Mouse (Mus musculus) lung, embryonic 16.5 days (tissue): Measurements from ENCODE around the gene Lct. TPM values are rescaled to one million over a fixed set of nuclear protein-coding genes. Genes with fewer than 3 reads are reported as not detected.
"Not testable (repeated sequence)": the region's sequence is repeated elsewhere in the genome, so short reads cannot be mapped to it uniquely, and the experiment has no call there.

Source experiments
- ATAC-seq: fragments of 200-750 bp; cut with Nextera tagmentation; 2 replicates; pipeline ENCODE4 v1.8.0; 2017; ENCODE audit warnings: low read depth, mild to moderate bottlenecking, moderate library complexity
- H3K27ac ChIP-seq: fragments of 300-500 bp; sonication (generic); 2 replicates; pipeline ENCODE4 v1.5.1; 2014; ENCODE audit warnings: mild to moderate bottlenecking, control low read depth, low read length
- H3K27me3 ChIP-seq: fragments of 300-500 bp; sonication (generic); 2 replicates; pipeline ENCODE4 v1.6.1; 2014; ENCODE audit warnings: low read depth, low read length, mixed read lengths; ENCODE audit not compliant: control insufficient read depth, insufficient read depth
- H3K36me3 ChIP-seq: fragments of 300-500 bp; sonication (generic); 2 replicates; pipeline ENCODE4 v1.6.1; 2014; ENCODE audit warnings: low read length; ENCODE audit not compliant: control insufficient read depth, insufficient read depth
- H3K4me1 ChIP-seq: fragments of 300-500 bp; sonication (generic); replicated peaks from 2 replicates; pipeline ENCODE4 v1.6.1; 2014; ENCODE audit warnings: low read length, mixed read lengths; ENCODE audit not compliant: control insufficient read depth, insufficient read depth
- H3K4me2 ChIP-seq: fragments of 300-500 bp; sonication (generic); 2 replicates; pipeline ENCODE4 v1.6.1; 2014; ENCODE audit warnings: low read depth, low read length, control low read depth
- H3K4me3 ChIP-seq: fragments of 300-500 bp; sonication (generic); 2 replicates; pipeline ENCODE4 v1.5.1; 2014; ENCODE audit warnings: mild to moderate bottlenecking, low read length, control low read depth
- H3K9ac ChIP-seq: fragments of 300-500 bp; sonication (generic); 2 replicates; pipeline ENCODE4 v1.6.1; 2014; ENCODE audit warnings: low read length, control low read depth
- H3K9me3 ChIP-seq: fragments of 300-500 bp; sonication (generic); 2 replicates; pipeline ENCODE4 v1.6.1; 2016; ENCODE audit warnings: low read length; ENCODE audit not compliant: control insufficient read depth
- WGBS: fragments of 180-500 bp; shearing (Covaris S2); extraction: QIAGEN DNeasy Blood & Tissue Kit; methylation state at CpG from one replicate; pipeline ENCODE4 v1.1.7; 2014; 5-methylcytosine and 5-hydroxymethylcytosine counted together
- polyA plus RNA-seq: library from polyadenylated mRNA; unstranded; fragments of >200 nt; fragmentation: Nextera tagmentation; extraction: Ambion mirVana; gene quantifications from 2 replicates; pipeline ENCODE4 v1.2.1, GENCODE M21; 2015

The Lct gene
- polyA plus RNA-seq, 1 experiment from 2014 or later, result 0.09 TPM

- Histone ChIP-seq H3K36me3 (peaks cover 26% of the 10 kb centered on the region), H3K4me2 (peak overlapping the region; percentile 76), H3K4me1 (peaks cover 27% of the 10 kb centered on the region), H3K27ac (0 out of 2 replicates have a peak overlapping the region, but pooled peaks have one; percentile 25), H3K4me3 (peak overlapping the region; percentile 95), H3K27me3 (no peaks in the 10 kb centered on the region), H3K9me3 (no peaks in the 10 kb centered on the region), H3K9ac (peak overlapping the region; percentile 84)
- no peak for ATAC-seq
- 43% methylated on average over 3 of the region's 3 CpGs for whole genome bisulfite sequencing
Measured at GRCm38 (mm10) chr1:128357452-128357851, 29.3 kb upstream of the Lct start.

- Histone ChIP-seq H3K9me3 (no peaks in the 10 kb centered on the region), H3K36me3 (peaks cover 44% of the 10 kb centered on the region), H3K27ac (no peak overlapping the region), H3K9ac (no peak overlapping the region), H3K4me1 (peaks cover 20% of the 10 kb centered on the region), H3K4me3 (no peak overlapping the region), H3K27me3 (no peaks in the 10 kb centered on the region), H3K4me2 (no peak overlapping the region)
- no peak for ATAC-seq
- 75% methylated on average over 3 of the region's 3 CpGs for WGBS
Measured at GRCm38 (mm10) chr1:128353092-128353491, 25.0 kb upstream of the Lct start.

- Histone ChIP-seq H3K9me3 (no peaks in the 10 kb centered on the region), H3K4me2 (no peak overlapping the region), H3K36me3 (peaks cover 60% of the 10 kb centered on the region), H3K27me3 (no peaks in the 10 kb centered on the region), H3K27ac (no peak overlapping the region), H3K9ac (no peak overlapping the region), H3K4me3 (no peak overlapping the region), H3K4me1 (no peaks in the 10 kb centered on the region)
- 82% methylated on average over 10 of the region's 10 CpGs for WGBS
- ATAC-seq, result no peak
Measured at GRCm38 (mm10) chr1:128344232-128344631, 16.1 kb upstream of the Lct start.

- ATAC-seq, result no peak
- no peak overlapping the region for H3K27ac ChIP-seq
- H3K36me3 ChIP-seq, result peaks cover 51% of the 10 kb centered on the region
- no peak overlapping the region for H3K4me3 ChIP-seq
- H3K4me1 ChIP-seq, result no peaks in the 10 kb centered on the region
- 78% methylated on average over 13 of the region's 13 CpGs for WGBS
- H3K9me3 ChIP-seq, result no peaks in the 10 kb centered on the region
- H3K27me3 ChIP-seq, result no peaks in the 10 kb centered on the region
- no peak overlapping the region for H3K4me2 ChIP-seq
- H3K9ac ChIP-seq, result no peak overlapping the region
Measured at GRCm38 (mm10) chr1:128337708-128338320, 9.7 kb upstream of the Lct start.

- H3K9me3 ChIP-seq, result no peaks in the 10 kb centered on the region
- no peaks in the 10 kb centered on the region for H3K4me1 ChIP-seq
- H3K27ac ChIP-seq, result no peak overlapping the region
- no peaks in the 10 kb centered on the region for H3K27me3 ChIP-seq
- peaks cover 46% of the 10 kb centered on the region for H3K36me3 ChIP-seq
- ATAC-seq, result no peak
- H3K9ac ChIP-seq, result no peak overlapping the region
- no peak overlapping the region for H3K4me3 ChIP-seq
- no peak overlapping the region for H3K4me2 ChIP-seq
- 89% methylated on average over 1 of the region's 1 CpGs for WGBS
Measured at GRCm38 (mm10) chr1:128330313-128330712, 2.2 kb upstream of the Lct start.

GRCm38 (mm10) chr1:128327165-128327564, 953 bp downstream of the Lct start:
- H3K27ac ChIP-seq, result no peak overlapping the region
- WGBS, result 79% methylated on average over 1 of the region's 1 CpGs
- H3K36me3 ChIP-seq, result peaks cover 23% of the 10 kb centered on the region
- H3K4me1 ChIP-seq, result no peaks in the 10 kb centered on the region
- no peak overlapping the region for H3K4me3 ChIP-seq
- no peaks in the 10 kb centered on the region for H3K27me3 ChIP-seq
- H3K9ac ChIP-seq, result no peak overlapping the region
- no peaks in the 10 kb centered on the region for H3K9me3 ChIP-seq
- ATAC-seq, result no peak
- H3K4me2 ChIP-seq, result no peak overlapping the region

GRCm38 (mm10) chr1:128324776-128325175, 3.3 kb downstream of the Lct start:
- WGBS, result 76% methylated on average over 2 of the region's 2 CpGs
- Histone ChIP-seq H3K27me3 (no peaks in the 10 kb centered on the region), H3K4me3 (no peak overlapping the region), H3K9me3 (no peaks in the 10 kb centered on the region), H3K36me3 (peaks cover 7% of the 10 kb centered on the region), H3K4me1 (no peaks in the 10 kb centered on the region), H3K4me2 (no peak overlapping the region), H3K27ac (no peak overlapping the region), H3K9ac (no peak overlapping the region)
- ATAC-seq, result no peak

GRCm38 (mm10) chr1:128323026-128323643, 5.0 kb downstream of the Lct start:
- H3K9me3 ChIP-seq, result no peaks in the 10 kb centered on the region
- 81% methylated on average over 8 of the region's 8 CpGs for WGBS
- peaks cover 4% of the 10 kb centered on the region for H3K36me3 ChIP-seq
- no peaks in the 10 kb centered on the region for H3K27me3 ChIP-seq
- no peaks in the 10 kb centered on the region for H3K4me1 ChIP-seq
- H3K4me3 ChIP-seq, result no peak overlapping the region
- H3K9ac ChIP-seq, result no peak overlapping the region
- no peak overlapping the region for H3K27ac ChIP-seq
- no peak overlapping the region for H3K4me2 ChIP-seq
- no peak for ATAC-seq

- WGBS, result 85% methylated on average over 6 of the region's 6 CpGs
- H3K4me3 ChIP-seq, ATAC-seq, H3K36me3 ChIP-seq, H3K4me1 ChIP-seq, H3K27me3 ChIP-seq, H3K9ac ChIP-seq, H3K4me2 ChIP-seq, H3K27ac ChIP-seq, H3K9me3 ChIP-seq: not testable (repeated sequence)
Measured at GRCm38 (mm10) chr1:128319266-128319665, 8.9 kb downstream of the Lct start.
